Mouse (Mus musculus) E14TG2a.4 (cell line): ENCODE results near the gene Emilin2.

Experiments
- CTCF ChIP-seq: conservative IDR thresholded peaks from 2 replicates; pipeline ENCODE4 v1.5.1; 2014; ENCODE audit warnings: low read length
- NANOG ChIP-seq: IDR thresholded peaks from 2 replicates; pipeline ENCODE4 v1.6.1; 2014; ENCODE audit warnings: borderline replicate concordance, low read length, mixed read lengths
- POU5F1 ChIP-seq: IDR thresholded peaks from 2 replicates; pipeline ENCODE4 v1.6.1; 2014; ENCODE audit warnings: low read length, borderline replicate concordance

GRCm38 (mm10) chr17:71264739-71265138 lies 47.0 kb downstream of the Emilin2 start:
- TF ChIP-seq CTCF: no peak
- no peak for TF ChIP-seq POU5F1
- no peak for TF ChIP-seq NANOG
